Mouse (Mus musculus): ENCODE data around the gene Dscaml1.
"Not testable (repeated sequence)": the region's sequence is repeated elsewhere in the genome, so short reads cannot be mapped to it uniquely, and the experiment has no call there.

- TF ChIP-seq CTCF (IDR thresholded peaks at IDR 0.05; ENCODE audit: extremely low read depth, insufficient read length, insufficient replicate concordance, low read depth, low read length); POLR2A (IDR thresholded peaks at IDR 0.05; ENCODE audit: low read depth, low read length): not testable (repeated sequence)
These were observed 349.7 kb downstream of the Dscaml1 start for GRCm38 (mm10) chr9:45776176-45776575.

Data from small intestine, adult 2 months (tissue).